Mouse (Mus musculus) liver, postnatal 0 days (tissue): ENCODE data around the gene Clpsl2.

Experiments used
- CTCF ChIP-seq: sonication (generic); IDR thresholded peaks from 2 replicates; pipeline ENCODE4 v1.5.1; 2016; ENCODE audit warnings: antibody characterized with exemption, low read depth
- EP300 ChIP-seq: IDR thresholded peaks from 2 replicates; pipeline ENCODE4 v1.6.1; 2016; ENCODE audit warnings: antibody characterized with exemption, low read depth, mild to moderate bottlenecking

DNA sequence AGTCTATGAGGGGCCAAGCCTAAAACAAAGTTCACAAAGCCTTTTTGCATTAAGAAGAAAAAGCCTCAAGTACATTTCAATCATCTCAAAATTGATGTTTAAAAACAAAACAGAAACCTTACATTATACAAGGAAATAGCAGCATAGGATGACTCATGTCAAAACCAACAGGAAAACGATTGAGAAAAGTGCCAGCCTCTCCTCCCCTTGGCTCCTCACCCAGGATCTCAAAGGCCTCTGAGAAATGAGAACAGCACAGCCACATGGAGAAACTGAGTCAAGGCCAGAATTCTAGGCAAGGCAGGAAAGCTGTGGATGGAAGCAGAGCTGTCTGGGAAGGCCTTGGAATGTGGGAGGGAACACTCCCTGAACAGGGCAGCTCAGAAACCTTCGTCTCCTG is 39.4 kb downstream of the Clpsl2 start:
- TF ChIP-seq CTCF (no peak), EP300 (no peak)
